Mouse (Mus musculus) adrenal gland, adult (tissue): ENCODE measurements at regions not wholly inside any gene's neighbourhood (a gene's known extent, or its start where the extent isn't known, plus 50 kb on each side); places are given as distances from the start of the nearest gene placed in this dataset.
"Not testable (repeated sequence)": the region's sequence is repeated elsewhere in the genome, so short reads cannot be mapped to it uniquely, and the experiment has no call there.

Source experiments
- DNase-seq, 2 experiments: peaks; one replicate each; pipeline ENCODE4 v3.0.0; 2022 to 2023; ENCODE audit warnings: low spot score in 1 of 2; ENCODE audit not compliant: inconsistent age in 2 of 2

DNA sequence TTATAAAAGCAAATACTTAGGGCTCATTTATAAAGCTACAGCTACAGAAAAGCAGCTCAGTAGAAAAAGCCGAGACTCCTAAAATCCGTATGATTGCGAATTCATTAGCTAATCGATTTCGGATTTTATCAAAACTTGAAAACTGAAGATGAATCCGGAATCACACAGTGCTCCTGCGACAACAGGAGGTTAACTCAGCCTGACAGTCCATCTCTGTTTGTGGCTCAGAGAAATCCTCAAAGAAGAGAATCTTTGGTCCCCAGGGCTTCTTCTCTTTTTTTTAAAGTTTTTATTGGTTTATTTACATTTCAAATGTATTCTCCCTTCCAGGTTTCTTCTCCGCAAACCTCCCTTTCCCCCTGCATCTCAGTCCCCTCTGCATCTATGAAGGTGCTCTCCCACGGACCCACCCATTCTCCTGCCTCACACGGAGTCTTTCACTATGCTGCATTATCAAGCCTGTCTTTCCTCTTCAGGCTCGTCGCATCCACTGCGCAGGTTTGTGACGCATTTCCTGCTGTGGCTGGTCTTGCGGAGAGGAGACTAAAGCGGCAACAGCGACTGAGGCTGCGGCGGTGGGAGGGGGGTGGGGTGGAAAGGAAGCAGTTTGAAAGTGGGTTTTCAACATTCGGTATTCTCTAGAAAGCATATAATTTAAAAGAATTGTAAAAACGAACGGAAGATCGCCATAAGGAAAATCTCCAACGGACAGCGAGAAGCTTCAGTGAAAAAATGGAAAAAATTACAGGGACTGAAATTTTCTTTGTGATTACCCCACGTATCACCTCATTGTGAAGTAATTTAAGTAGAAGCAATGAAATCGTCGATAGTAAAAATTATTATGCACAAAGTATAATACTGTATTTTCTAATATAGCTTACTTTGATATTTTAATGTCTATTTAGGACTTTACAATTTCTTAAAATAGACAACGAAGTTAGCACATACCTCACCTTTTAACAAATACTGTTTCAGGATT lies 482.5 kb upstream of the Snrpn start:
- peak; percentile 14 to 23 for DNase-seq

DNA sequence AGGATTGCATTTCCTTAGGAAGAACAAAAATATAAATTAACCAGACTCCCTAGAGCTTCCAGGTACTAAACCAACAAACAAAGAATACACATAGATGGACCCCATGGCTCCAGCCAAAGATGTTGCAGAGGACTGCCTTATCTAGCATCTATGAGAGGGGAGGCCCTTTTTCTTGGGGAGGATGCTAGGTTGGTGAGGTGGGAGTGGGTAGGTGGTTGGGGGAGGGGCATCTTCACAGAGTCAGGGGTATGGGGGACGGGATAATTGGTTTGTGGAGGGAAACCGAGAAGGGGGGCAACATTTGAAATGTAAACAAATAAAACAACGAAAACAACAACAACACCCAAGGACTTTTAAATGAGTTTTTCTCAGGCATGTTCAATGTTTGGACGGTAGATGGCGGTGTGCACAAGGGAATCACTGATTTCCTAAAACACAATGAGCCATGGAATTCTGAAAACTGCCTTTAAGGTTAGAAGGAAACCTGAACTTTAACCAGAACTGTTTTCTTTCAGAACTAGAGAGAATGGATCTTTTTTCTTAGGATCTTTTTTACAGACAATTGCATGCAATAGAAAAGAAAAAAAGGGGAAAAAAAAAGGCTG lies 477.2 kb upstream of the Snrpn start:
- DNase-seq = not testable (repeated sequence)
